Mouse (Mus musculus): ENCODE measurements around the gene Shpk.

DNA sequence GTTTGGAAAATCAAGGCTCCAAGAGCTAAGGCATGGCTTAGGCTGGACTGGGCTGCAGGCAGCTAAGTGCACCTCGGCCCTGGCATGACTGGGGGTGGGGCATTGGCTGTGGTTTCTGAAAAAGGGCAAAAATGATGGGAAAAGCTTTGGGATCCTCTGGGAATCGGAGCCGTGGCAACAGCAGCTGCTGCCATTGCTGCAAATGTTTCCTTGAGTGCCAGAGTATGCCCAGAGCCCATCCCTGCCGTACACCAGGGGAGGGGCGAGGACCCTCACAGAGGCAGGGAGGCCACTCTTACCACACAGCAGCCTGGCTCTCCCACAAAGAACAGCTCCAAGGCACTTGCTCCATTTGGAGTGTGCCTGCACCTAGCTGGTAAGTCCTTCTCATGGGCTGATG is 34.7 kb downstream of the Shpk start, which contains the start of gene Trpv1:
- TF ChIP-seq MAFK (IDR thresholded peaks at IDR 0.05; ENCODE audit: insufficient read depth, low read depth, low read length) (no peak), HCFC1 (IDR thresholded peaks at IDR 0.05; ENCODE audit: borderline replicate concordance, insufficient read depth, low read length) (no peak), ZNF384 (IDR thresholded peaks at IDR 0.05; ENCODE audit: low read depth, low read length) (no peak), ZC3H11A (IDR thresholded peaks at IDR 0.05; ENCODE audit: borderline replicate concordance, low read depth, low read length) (no peak), CHD2 (IDR thresholded peaks at IDR 0.05; ENCODE audit: low read depth, low read length) (no peak)

Data from ES-E14 (cell line).